Mouse (Mus musculus): Measurements from ENCODE around the gene Adamts5. TPM values are rescaled to one million over a fixed set of nuclear protein-coding genes. Genes with fewer than 3 reads are reported as not detected.

The Adamts5 gene
- polyA plus RNA-seq, 1 experiment from 2014 or later: 0.44 TPM

DNA sequence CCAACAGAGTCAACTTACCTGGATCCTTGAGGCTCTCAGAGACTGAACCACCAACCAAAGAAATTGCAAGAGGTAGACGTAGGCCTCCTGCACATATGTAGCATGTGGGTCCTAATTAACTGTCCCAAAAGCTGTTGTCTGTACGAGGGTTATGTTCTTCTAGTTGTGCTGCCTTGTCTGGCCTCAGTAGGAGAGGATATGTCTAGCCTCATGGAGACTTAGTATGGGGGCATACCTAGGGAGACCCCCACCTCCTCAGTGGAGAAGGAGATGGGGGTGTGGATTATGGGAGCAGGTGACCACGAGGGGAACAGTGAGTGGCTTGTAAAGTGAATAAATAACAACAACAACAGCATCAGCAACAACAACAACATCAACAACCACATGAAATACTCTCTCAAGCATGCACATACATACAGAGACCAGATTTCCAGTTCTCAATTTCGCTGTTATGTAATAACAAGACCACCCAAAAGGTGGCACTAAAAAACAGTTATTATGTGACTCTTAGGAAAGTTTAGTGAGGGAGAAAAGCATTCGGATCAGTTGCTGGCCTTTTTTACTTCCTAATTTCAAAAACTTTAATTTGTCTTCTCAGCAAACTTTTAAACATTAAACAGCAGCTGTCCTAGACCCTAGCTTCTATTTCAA is 81.7 kb downstream of the Adamts5 start:
- WGBS (ENCODE audit: insufficient replicate concordance): 40% methylated on average over 5 of the region's 5 CpGs
- H3K36me3 ChIP-seq: no peaks in the 10 kb centered on the region
- no peak for DNase-seq

DNA sequence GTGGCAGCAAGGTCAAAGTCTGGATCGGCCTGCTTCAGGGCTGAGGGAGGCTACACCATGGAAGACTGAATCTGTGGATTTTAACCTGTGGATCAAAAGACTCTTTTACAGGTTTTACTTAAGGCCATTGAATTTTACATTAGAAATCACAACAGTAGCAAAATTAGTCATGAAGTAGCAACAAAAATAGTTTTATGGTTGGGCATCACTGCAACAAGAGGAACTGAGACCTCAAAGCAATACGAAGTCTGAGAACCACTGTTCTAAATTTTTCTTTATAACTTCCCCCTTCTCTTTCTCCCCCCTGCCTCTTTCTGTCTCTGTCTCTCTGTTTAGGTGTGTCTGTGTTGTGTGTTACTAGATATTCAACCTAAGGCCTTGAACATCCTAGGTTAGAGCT is 87.5 kb downstream of the Adamts5 start:
- Histone ChIP-seq H3K4me2 (no peak overlapping the region), H3K36me3 (no peaks in the 10 kb centered on the region), H3K27me3 (no peaks in the 10 kb centered on the region), H3K9me3 (replicated peaks) (no peaks in the 10 kb centered on the region), H3K4me1 (replicated peaks) (no peaks in the 10 kb centered on the region), H3K27ac (no peak overlapping the region), H3K9ac (no peak overlapping the region), H3K4me3 (replicated peaks) (no peak overlapping the region)
- no peak for DNase-seq
- ATAC-seq (ENCODE audit: low read depth): no peak
- 55% methylated on average over 2 of the region's 2 CpGs for WGBS (ENCODE audit: insufficient replicate concordance)

More for the DNA sequence above, 81.7 kb downstream of the Adamts5 start:
- Histone ChIP-seq H3K9me3 (replicated peaks) (no peaks in the 10 kb centered on the region), H3K4me3 (replicated peaks) (no peak overlapping the region), H3K27me3 (no peaks in the 10 kb centered on the region), H3K4me1 (replicated peaks) (no peaks in the 10 kb centered on the region), H3K9ac (no peak overlapping the region), H3K27ac (no peak overlapping the region), H3K4me2 (no peak overlapping the region)
- ATAC-seq (ENCODE audit: low read depth): no peak

DNA sequence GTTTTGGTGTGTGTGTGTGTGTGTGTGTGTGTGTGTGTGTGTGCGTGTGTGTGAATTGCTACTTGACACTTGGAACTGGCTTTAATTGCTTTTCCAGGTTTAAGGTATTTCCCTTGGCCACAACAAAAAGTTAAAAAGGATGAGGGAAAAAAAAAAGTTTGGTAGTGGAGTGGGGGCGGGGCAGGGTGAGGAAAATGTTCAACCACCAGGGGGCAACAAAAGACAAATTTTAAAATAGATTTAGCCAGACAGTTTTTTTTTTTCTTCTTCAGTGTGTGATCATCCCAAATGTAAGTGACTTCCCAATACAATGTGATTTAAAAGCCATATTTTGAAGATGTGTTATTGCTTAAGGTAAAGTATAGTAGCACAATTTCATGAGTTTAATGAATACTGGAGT is 94.0 kb downstream of the Adamts5 start:
- H3K27ac ChIP-seq: no peak overlapping the region
- no peak overlapping the region for H3K9ac ChIP-seq
- ATAC-seq (ENCODE audit: low read depth) (no peak), DNase-seq (no peak)
- H3K36me3 ChIP-seq: no peaks in the 10 kb centered on the region
- WGBS (ENCODE audit: insufficient replicate concordance): 16% methylated on average over 2 of the region's 2 CpGs
- no peaks in the 10 kb centered on the region for H3K9me3 ChIP-seq (replicated peaks)
- H3K4me3 ChIP-seq (replicated peaks): no peak overlapping the region
- no peak overlapping the region for H3K4me2 ChIP-seq
- peaks cover 23% of the 10 kb centered on the region for H3K27me3 ChIP-seq
- no peaks in the 10 kb centered on the region for H3K4me1 ChIP-seq (replicated peaks)

DNA sequence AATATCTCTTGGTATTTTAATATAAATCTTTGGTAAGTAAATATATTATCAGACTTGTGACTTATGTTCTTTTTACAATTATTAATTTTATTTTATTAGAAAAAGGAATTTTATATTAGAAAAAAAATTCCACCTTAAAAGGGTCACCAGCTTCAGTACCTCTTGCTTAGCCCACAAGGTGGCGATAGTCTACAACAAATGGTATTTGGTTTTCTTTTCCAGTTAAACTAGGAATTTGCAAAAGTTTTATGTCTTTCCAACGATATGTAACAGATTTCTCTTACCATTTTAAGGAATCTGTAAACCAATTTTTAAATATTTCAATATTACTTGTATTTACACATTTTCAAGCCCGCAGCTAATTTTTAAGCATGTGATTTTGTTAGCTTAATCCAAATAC is 94.6 kb downstream of the Adamts5 start:
- Histone ChIP-seq H3K4me2 (no peak overlapping the region), H3K36me3 (no peaks in the 10 kb centered on the region), H3K9ac (no peak overlapping the region), H3K27me3 (peaks cover 28% of the 10 kb centered on the region), H3K4me1 (replicated peaks) (0 out of 2 replicates have a peak, but pooled peaks cover 3% of the 10 kb centered on the region), H3K9me3 (replicated peaks) (no peaks in the 10 kb centered on the region), H3K4me3 (replicated peaks) (no peak overlapping the region), H3K27ac (no peak overlapping the region)
- DNase-seq: no peak
- 15% methylated on average over 3 of the region's 3 CpGs for WGBS (ENCODE audit: insufficient replicate concordance)
- no peak for ATAC-seq (ENCODE audit: low read depth)

Other genes starting within 250 kb of the Adamts5 start
- 6.3 and 8.3 TPM in 2 replicates for gene Adamts1, start 98.7 kb downstream of the Adamts5 start, polyA plus RNA-seq (2015; fragmentation: Nextera tagmentation; extraction: Ambion mirVana)